Mouse (Mus musculus) A20 (cell line): Measurements from ENCODE around the gene Gstcd.
A peak's percentile ranks its signal among the peaks of the same experiment; 100 is the strongest.

Experiments used
- DNase-seq: peaks from one replicate; pipeline ENCODE4 v3.0.0-alpha.2; 2011; ENCODE audit warnings: low read depth, low spot score

The Gstcd gene

DNA sequence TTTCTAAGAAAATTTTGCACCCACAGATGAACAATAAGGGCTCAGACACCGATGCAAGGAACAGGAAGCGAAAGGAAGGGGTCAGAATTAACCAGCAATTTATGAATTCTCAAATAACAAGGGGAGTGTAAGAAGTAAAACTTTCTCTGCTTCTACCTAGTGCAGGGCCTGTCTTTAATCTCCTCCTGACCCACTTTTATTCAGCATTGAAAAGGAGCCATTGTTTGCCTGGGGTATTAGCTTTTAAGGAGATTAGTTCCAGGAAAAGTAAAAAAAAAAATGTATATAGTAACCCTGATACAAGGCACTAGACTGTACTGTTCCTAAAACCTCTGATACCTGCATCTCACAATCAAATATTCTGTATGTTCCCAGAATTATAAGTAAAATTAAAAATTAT, 64.9 kb downstream of the Gstcd start:
- DNase-seq: no peak

DNA sequence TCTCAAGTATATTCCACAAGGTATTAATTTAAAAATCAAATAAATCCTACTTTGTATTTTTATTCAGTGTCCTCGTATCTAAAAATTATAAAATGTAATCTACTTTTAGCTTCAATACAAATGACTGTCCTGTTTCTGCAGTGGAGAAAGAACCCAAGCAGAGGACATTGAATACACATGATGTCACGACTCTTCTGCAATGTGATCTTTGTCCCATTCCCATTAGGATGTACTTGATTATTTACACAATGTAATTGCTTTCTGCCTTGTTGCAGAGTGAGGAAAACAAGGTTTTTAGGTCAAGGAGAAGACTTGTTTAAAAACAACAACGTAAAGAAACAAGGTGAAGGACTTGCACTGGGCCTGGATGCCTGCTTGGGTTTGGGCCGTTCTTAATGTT, 84.6 kb downstream of the Gstcd start:
- DNase-seq: no peak

DNA sequence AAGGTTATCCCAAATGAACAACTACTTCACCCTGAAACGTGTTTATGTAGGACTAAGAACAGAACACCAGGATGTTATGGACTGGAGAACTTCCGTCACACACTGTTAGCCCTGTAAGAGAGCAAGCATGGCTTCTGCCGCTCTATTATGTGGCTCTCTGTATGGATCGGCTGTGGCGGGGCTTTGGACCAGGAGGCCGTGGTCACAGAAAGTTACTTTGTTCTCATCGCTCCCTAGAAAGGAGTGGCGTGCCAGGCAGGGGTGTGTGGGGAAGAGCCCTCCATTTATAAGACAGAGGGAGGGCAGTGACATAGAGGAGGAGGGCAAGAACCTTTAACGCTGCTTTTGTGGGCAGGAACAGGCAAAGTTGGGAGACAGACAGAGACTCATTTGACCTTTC, 95.5 kb downstream of the Gstcd start:
- DNase-seq: no peak

DNA sequence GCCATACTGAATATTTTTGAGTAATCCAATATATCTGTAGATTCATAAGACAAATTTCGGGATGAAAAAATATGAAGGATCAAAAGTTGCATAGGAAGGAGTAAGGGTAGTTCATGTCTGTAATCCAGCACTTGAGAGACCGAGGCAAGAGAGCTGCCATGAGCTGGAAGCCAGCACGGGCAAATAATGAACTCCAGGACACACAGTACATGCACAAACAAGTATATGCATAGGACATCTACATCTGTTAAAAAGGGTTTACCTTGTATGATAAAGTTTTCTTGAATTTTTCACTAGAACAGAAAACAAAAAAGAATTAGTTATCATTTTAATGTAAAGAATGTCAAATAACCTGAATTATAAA, 95.9 kb downstream of the Gstcd start:
- DNase-seq: no peak

GRCm38 (mm10) chr3:132995172-132995903, 96.5 kb downstream of the Gstcd start:
- no peak for DNase-seq

DNA sequence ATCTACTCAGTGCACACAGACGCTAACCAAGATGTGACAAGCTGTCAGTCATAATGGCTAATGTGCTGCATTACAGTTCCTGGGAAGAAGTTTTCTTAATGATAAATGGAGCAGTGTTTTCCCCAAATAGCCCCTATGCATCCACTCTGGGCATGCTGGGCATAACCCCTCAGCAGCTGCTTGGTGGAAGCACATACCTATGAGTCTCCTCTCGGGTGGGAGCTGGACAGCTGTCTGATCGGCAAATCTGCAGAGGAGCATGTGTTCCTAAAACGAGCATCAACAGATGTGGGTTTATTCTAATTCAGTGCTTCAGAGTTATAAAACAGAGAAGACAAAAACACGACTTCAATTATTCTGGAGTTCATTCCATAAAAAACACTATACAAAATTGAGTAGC, 105.6 kb downstream of the Gstcd start:
- DNase-seq: no peak

- no peak for DNase-seq
Observed at GRCm38 (mm10) chr3:132983845-132984485, 107.9 kb downstream of the Gstcd start.

GRCm38 (mm10) chr3:132981968-132982367, 109.9 kb downstream of the Gstcd start:
- DNase-seq: no peak

- DNase-seq: peak; percentile 46
Observed at GRCm38 (mm10) chr3:132979781-132980461, 111.9 kb downstream of the Gstcd start.

GRCm38 (mm10) chr3:132966255-132966654, 125.6 kb downstream of the Gstcd start:
- DNase-seq: no peak

DNA sequence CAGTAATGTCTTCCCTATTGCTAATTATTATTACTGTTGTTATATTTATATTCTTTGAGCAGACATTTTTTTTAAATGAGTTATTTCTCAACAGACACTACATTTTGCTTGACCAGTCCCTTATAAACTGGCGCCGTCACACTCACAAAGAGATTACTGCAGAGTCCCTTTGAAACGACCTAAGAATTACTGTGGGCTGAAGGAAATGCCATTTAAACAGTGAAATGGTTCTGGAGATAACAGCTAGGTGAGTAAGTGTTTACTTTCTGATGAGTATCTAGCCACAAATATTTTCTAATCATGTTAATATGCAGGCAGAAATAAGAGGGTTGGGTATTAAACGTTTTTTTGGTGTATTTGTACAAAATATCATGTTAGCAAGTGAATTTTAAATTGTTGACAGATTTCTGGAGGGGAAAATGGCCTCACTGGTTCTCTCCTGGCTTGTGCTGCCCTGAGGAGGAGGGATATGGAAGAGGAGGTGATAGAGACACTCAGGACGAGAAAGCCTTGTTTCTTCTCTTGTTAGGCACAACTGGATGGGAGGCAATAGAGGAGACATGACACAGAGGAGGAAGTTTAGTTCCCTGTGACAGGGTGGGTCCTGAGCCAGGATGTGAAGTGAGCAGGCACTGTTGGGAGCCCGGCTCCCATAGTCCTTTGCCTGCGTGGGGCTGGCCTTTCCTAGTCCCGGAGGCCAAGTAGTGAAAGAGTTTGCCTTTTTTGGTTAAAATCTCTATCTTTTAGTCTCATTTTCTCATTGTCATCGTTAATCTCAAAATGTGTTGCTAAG, 126.9 kb downstream of the Gstcd start:
- no peak for DNase-seq

GRCm38 (mm10) chr3:132962631-132963361, 129.0 kb downstream of the Gstcd start:
- DNase-seq: no peak

- no peak for DNase-seq
Observed at GRCm38 (mm10) chr3:132950529-132950880, 141.3 kb downstream of the Gstcd start.

GRCm38 (mm10) chr3:132949791-132950528, 141.9 kb downstream of the Gstcd start, which contains the start of gene Npnt:
Gene Npnt (minus strand): TSS chr3:132950291.
- no peak for DNase-seq

DNA sequence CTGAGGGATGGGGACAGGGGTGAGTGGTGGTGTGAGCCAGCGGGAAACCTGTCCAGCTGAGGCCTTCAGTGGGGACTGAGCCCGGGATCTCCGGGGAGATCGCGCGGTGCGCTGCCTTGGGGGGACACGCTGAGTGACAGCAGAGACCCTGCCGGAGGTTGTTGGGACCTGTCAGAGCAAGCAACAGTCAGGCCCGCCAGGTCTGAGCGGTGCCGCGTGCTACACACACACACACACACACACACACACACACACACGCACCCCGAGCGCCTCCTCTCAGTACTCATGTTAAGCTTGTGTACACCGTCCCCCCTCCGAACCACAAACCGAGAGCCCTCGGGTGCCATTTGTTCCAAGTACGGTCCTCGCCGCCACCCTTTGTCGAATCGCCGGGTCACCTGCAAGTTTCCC, 142.4 kb downstream of the Gstcd start:
- no peak for DNase-seq

DNA sequence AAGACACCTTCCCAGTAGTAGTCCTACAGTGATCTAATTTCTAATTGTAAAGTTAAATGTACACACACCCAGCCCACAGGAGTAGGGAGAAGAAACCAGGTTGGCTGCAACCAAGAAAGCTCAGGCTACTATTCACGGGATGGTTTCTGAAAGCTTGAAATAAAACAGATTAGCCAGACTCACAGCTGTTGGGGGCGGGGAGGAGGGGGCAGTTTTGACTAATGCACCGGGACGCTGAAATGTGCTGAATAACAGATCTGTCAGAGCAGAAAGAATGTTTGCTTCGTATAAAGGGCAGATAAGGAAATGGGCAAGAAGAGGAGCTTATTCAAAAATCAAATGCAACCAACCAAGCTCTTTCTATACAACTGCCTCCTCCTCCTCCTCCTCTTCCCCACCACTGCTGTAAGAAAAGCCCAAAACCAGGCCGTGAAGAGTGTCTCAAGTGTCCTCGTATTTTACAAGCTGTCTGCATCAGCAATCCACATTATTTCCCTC, 143.5 kb downstream of the Gstcd start:
- DNase-seq: no peak

DNA sequence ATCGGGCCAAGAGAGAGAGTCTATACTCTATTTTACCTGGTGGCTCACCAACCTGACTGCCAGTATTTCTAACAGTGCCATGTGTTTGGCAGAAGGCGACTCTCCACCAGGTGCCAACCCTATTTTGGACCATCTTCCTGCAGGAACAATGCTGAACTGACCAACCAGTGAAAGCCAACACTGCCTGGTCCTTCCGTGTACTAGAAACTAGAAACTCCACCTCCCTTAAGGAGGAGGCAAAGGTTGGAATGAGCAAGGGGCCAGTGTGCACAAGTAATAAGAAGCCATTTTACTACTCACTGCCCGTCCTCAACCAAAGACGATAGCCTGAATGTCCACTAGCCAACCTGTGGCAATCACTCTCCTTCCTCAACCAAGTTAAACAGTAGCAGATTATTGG, 145.7 kb downstream of the Gstcd start:
- no peak for DNase-seq

- DNase-seq: no peak
Observed at GRCm38 (mm10) chr3:132945669-132946068, 146.2 kb downstream of the Gstcd start.

DNA sequence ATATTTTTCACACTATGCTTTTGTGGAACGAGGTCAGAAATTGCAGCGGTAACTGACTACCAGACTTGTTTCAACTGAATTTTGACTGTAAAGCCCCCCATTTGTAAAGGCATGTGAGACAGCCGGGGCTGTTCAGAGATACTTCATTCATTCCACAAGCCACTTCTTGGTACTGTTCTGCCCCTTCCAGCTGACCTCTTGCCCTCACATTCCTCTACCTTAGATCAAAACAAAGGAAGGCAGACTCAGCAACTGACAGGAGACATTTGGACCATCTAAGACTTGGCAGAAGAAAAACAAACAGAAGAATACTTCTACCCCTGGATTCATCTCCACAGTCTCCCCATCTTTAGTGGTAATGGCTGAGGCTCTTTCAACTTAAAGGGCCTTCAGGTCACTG, 147.2 kb downstream of the Gstcd start:
- no peak for DNase-seq

DNA sequence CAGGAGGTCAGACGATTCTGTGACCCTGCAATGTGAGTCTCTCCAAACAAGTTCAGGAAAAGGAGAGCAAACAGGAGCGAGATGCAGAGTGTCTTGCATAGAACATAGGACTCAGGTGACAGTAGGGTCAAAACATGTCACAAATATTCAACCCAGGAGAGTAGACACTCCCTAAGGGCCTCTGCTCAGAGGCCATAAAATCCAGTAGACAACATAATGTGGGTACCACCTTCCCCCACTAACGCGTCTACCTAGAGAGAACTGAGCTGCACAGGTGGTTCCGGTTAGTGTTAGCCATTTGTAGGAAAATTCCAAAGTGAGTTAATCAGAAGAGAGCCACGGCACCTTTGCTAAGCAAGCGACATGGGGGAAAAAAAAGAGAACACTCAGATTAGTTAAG, 147.6 kb downstream of the Gstcd start:
- DNase-seq: no peak

DNA sequence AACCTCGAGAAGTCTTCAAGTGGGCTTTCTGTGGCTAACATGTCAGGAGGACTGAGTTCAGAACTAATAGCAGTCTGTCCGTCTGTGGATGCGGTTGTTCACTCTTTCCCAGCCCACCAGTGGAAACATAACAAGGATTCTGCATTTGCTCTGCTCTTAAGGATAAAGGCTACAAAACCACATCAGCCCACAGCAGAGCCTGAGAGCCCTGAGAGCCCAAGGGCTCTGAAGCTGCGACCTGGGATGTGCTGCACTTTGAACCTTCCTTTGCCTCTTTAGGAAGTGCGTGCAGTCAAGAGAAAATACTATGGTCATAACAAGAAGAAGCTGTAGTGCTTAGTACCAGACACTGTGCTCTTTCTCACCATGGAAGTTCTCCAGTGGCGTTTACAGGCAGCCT, 149.1 kb downstream of the Gstcd start:
- DNase-seq: no peak
